Mouse (Mus musculus) cortical plate, adult 2 months (tissue): ENCODE measurements around the gene Txnip. TPM values are rescaled to one million over a fixed set of nuclear protein-coding genes. Genes with fewer than 3 reads are reported as not detected.

Source experiments
- H3K27ac ChIP-seq: fragments of 200-500 bp; 2 replicates; pipeline ENCODE4 v1.5.1; 2012; ENCODE audit warnings: low read length, control low read depth, inconsistent platforms; ENCODE audit not compliant: insufficient read depth
- H3K4me1 ChIP-seq: fragments of 200-500 bp; 2 replicates; pipeline ENCODE4 v1.6.1; 2011; ENCODE audit warnings: low read length; ENCODE audit not compliant: control insufficient read depth, insufficient read depth
- H3K4me3 ChIP-seq: fragments of 200-500 bp; 2 replicates; pipeline ENCODE4 v1.5.1; 2011; ENCODE audit warnings: mild to moderate bottlenecking, low read length, control low read depth; ENCODE audit not compliant: insufficient read depth
- CTCF ChIP-seq: fragments of 200-500 bp; IDR thresholded peaks from 2 replicates; pipeline ENCODE4 v1.5.1; 2011; ENCODE audit warnings: mild to moderate bottlenecking, control low read depth, low read length; ENCODE audit not compliant: insufficient read depth; ENCODE audit errors: extremely low read depth
- POLR2A ChIP-seq: fragments of 200-500 bp; IDR thresholded peaks from 2 replicates; pipeline ENCODE4 v1.6.1; 2011; ENCODE audit warnings: mild to moderate bottlenecking, low read length, control low read depth; ENCODE audit not compliant: insufficient read depth; ENCODE audit errors: extremely low read depth
- polyA plus RNA-seq: library from polyadenylated mRNA; depleted of rRNA; stranded (reverse); fragments of >200 nt; gene quantifications from 2 replicates; pipeline ENCODE4 v1.2.3, GENCODE M21; 2012

The Txnip gene
- polyA plus RNA-seq, 1 experiment, result 38.5 TPM

DNA sequence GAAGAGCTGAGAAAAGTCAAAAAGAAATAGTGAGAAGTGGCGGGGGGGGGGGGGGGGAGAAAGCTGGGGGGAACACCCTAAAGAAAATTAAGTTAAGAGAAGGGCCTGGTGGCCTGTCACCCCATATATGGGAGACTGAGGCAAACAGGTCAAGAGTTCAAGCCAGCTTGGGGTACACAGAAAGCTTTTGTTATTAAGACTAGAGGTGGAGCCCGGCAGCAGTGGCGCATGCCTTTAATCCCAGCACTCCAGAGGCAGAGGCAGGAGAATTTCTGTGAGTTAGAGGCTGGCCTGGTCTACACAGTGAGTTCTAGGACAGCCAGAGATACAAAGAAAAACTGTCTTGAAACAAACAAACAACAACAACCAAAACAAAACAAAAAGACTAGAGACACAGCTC, 7.3 kb downstream of the Txnip start:
- H3K4me3 ChIP-seq, result no peak overlapping the region
- H3K4me1 ChIP-seq, result no peaks in the 10 kb centered on the region
- no peak overlapping the region for H3K27ac ChIP-seq
- TF ChIP-seq POLR2A, result no peak
- no peak for TF ChIP-seq CTCF

DNA sequence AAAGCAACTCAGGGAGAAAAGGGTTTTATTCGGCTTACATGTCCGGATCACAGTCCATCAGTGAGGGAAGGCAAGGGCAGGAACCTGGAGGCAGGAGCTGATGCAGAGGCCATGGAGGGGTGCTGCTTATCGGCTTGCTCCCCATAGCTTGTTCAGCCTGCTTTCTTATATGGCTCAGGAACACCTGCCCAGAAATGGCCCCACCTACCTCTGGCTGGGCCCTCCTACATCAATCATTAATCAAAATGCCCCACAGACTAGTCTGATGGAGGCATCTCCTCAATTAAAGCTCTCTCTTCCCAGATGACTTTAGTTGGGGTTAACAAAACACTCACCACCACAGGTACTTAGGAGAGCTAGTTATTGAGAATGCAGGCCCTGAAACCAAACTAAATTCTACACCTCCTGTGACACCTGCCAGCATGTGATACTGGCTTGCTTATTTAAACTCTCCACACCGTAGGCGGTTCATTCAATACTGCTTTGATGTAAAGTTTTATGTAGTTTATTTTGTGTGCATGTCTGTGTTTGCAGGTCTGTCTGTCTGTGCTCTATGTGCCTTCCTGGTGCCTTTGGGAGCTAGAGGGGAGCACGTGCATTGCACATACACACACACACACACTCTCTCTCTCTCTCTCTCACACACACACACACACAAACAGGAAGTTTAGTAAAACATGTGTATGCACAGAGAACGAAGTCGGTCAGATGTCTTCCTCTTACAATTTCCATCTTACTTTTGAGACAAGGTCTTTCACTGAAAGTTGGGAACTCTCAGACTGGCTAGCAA, 9.1 kb downstream of the Txnip start:
- no peak overlapping the region for H3K27ac ChIP-seq
- H3K4me3 ChIP-seq, result no peak overlapping the region
- no peaks in the 10 kb centered on the region for H3K4me1 ChIP-seq
- no peak for TF ChIP-seq CTCF
- TF ChIP-seq POLR2A, result no peak

DNA sequence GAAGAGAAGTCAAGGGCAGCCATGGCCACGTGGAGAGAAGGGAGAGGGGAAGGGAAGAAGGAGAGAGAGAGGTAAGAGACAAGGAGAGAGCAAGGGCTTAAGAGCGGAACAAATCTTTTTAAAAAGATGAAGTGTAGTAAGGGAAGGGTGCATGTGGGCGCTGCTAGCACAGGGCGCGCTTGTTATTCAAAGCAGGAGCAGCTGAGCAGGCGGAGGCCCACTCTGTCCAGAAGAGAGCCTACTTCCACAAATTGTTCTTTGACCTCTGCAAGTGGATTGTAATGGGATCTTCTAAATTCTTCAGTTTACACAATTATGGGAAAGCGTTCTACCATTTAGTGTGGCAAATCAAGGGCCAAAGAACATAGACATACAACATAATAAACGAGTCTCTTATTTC, 10.8 kb downstream of the Txnip start:
- Histone ChIP-seq H3K4me3 (no peak overlapping the region), H3K27ac (no peak overlapping the region), H3K4me1 (no peaks in the 10 kb centered on the region)
- no peak for TF ChIP-seq CTCF
- no peak for TF ChIP-seq POLR2A

DNA sequence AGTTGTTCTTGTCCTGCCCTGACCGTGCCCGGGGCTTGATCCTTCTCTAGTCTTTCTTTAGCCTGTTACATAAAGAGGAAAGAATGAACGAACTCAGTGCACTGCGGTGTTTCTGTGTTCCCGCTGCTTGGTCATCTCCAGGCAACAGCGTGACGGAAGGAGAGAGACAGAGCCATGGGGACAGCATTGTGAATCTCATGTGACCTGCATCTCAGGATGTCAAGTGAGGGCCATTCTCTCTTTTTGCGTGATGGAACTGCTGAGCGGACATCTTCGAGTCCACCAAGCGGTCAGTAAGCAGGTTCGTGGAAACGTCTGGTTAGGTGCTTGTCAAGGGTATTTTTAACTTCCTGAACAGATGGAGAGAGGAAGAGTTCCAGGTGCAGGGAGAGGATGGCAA, 11.7 kb downstream of the Txnip start:
- Histone ChIP-seq H3K27ac (no peak overlapping the region), H3K4me1 (no peaks in the 10 kb centered on the region), H3K4me3 (no peak overlapping the region)
- TF ChIP-seq POLR2A (no peak), CTCF (no peak)

DNA sequence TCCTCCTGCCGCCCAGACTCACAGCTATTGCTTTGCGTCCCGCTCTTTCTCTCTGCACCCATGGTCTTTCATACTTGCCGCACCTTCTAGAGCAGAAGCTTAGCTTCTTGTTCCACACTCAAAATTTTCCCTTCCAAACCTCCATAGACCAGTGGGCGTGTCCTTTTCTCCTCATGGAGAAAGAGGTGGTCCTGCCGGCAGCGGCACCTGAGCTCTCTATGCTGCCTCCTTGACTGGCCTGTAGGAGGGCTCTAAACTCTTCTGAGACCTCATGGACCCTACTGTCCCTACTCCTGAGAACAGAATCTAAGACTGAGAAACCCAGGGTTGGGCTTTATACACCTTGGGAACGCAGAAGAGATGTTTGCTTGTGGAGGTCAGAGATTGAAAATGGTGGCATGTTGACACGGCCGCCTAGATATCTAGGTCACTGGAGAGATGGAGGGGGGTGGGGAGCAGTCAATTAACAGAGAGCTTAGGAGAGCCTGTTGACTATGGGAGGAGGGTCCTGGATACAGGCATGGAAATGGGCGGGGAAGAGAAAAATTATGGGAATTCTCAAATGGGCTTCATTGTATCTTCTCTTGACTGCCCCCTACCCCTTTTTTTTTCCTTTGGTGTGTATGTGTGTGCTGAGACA, 12.3 kb downstream of the Txnip start:
- H3K4me3 ChIP-seq, result no peak overlapping the region
- H3K27ac ChIP-seq, result no peak overlapping the region
- no peak for TF ChIP-seq POLR2A
- TF ChIP-seq CTCF, result no peak
- no peaks in the 10 kb centered on the region for H3K4me1 ChIP-seq

DNA sequence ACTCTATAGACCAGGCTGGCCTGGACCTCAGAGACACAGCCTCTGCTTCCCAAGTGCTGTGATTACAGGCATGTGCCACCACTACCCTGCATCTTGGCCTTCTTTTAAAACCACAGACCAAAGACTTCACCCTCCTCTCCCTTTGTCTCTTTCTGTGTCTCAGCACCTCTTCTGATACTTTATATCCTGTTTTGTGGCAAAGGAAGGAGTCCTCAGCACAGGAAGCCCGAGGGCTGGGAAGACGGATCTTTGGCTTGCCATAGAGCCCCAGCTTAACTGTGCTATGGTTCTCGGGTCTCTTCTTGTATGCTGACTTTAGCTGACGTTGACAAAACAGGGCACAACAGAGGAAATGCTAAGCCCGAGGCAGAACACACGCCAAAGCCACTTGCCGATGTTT, 12.9 kb downstream of the Txnip start:
- no peaks in the 10 kb centered on the region for H3K4me1 ChIP-seq
- H3K27ac ChIP-seq, result no peak overlapping the region
- no peak overlapping the region for H3K4me3 ChIP-seq
- no peak for TF ChIP-seq POLR2A
- no peak for TF ChIP-seq CTCF

DNA sequence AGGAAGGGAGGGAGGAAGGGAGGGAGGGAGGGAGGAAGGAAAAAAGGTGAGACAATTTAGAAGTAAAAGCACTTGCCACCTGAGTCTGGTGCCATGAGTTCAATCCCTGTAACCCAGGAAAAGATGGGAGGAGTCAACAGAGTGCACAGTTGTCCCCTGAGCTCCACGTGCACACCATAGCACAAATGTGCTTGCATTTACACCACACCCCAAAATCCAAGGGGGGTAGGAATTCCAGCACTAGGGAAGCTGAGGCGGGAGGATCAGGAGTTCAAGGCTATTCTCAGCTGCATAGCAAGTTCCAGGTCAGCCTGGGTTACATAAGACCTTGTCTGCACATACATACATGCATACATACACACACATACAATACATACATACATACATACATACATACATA, 13.6 kb downstream of the Txnip start:
- no peaks in the 10 kb centered on the region for H3K4me1 ChIP-seq
- TF ChIP-seq POLR2A (no peak), CTCF (no peak)
- no peak overlapping the region for H3K27ac ChIP-seq

DNA sequence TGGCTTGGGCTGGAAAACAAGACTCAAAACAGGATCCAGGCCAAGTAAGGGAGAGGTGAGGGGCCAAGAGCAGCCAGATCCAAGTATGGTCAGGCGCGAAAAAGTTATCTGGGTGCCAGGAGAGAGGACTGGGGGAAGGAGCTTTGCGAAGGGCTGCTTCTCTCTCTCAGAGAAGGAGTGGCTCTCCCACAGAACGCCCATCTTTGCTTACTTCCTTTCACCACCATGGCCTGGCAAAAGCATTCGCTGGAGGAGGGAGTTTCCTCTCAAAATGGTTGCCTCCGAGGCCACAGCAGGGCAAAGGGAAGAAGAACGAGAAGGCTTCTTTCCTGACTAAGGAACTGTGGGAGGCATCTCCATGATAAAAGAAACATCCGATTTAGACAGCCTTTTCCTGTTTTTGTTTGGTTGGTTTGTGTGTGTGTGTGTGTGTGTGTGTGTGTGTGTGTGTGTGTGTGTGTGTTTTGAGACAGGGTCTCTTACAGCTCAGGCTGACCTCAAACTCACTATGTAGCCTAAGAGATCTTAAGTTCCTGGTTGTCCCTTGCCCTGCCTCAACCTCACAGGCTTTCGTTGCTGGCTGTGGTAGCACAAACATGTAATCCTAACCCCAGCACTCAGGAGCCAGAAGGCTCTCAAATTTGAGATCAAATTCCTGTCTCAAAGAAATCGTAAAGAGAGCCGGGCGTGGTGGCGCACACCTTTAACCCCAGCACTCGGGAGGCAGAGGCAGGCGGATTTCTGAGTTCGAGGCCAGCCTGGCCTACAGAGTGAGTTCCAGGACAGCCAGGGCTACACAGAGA, 14.3 kb downstream of the Txnip start:
- Histone ChIP-seq H3K27ac (no peak overlapping the region), H3K4me1 (peaks cover under 1% of the 10 kb centered on the region), H3K4me3 (no peak overlapping the region)
- TF ChIP-seq CTCF (no peak), POLR2A (no peak)

More for the DNA sequence above, 13.6 kb downstream of the Txnip start:
- H3K4me3 ChIP-seq, result no peak overlapping the region

DNA sequence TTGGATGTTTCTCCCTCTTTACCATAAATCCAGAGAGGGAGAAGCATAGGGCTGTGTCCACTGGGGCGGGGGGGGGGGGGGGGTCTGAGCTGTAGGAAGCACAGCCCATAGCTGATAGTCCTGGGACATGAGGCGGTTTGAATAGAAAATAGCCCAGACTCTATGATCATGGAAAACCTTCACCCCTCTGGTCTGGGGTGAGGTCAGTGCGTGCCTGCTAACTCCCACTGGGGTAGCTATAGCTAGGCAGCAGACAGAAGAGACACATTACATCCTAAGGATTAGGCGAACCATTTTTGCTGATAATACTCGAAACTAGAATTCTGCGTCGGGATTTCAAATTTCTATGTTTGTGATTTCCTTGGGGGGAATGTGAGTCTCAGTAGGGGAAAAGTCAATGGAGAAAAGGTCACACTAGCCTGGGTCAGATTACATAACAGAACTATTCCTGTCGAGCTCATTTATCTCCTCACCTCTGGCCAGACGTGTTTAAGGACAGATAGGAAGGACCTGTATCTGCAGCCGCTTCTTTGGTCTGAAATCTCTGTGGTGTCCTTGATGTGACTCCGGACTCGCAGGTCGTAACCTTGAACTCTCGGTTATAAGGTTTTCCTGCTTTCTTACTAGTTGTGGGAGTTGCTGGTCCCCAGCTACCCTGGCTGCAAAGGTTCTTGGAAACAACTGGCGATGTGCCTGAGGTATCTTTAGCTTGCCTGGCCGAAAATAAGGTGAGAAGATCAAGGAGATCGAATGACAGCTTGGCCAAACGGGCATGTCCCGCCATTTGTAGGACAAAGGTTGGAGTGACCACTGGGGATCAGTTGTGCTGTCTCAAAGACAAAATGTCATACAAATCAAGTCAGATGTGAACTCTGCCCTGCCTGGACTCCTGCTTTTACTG, 16.1 kb downstream of the Txnip start:
- Histone ChIP-seq H3K27ac (no peak overlapping the region), H3K4me1 (peaks cover 5% of the 10 kb centered on the region), H3K4me3 (no peak overlapping the region)
- TF ChIP-seq CTCF, result no peak
- no peak for TF ChIP-seq POLR2A
